Mouse (Mus musculus): ENCODE measurements at regions not wholly inside any gene's neighbourhood (a gene's known extent, or its start where the extent isn't known, plus 50 kb on each side); places are given as distances from the start of the nearest gene placed in this dataset.
A peak's percentile ranks its signal among the peaks of the same experiment; 100 is the strongest.

GRCm38 (mm10) chr1:169051085-169051862 is 480.0 kb downstream of the Nuf2 start:
- DNase-seq: no peak

DNA sequence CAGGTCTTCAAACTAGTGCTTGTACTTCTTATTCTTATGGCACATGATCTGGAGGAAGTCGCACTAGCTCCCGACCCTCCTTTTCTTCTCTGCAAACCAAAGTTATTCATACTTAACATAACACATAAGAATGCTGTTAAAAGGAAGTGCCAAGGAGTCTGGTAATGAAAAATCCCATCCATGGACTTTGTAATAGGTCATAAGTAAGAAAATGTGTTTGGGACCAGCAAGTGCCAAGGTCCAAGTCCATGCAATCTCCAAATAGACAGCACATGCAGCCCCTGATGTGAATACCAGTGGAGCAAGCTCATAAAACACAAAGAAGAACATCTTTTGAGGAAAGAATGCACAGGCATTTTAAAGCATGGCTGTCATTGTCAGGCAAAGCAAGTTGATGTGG is 481.4 kb downstream of the Nuf2 start:
- no peak for DNase-seq

DNA sequence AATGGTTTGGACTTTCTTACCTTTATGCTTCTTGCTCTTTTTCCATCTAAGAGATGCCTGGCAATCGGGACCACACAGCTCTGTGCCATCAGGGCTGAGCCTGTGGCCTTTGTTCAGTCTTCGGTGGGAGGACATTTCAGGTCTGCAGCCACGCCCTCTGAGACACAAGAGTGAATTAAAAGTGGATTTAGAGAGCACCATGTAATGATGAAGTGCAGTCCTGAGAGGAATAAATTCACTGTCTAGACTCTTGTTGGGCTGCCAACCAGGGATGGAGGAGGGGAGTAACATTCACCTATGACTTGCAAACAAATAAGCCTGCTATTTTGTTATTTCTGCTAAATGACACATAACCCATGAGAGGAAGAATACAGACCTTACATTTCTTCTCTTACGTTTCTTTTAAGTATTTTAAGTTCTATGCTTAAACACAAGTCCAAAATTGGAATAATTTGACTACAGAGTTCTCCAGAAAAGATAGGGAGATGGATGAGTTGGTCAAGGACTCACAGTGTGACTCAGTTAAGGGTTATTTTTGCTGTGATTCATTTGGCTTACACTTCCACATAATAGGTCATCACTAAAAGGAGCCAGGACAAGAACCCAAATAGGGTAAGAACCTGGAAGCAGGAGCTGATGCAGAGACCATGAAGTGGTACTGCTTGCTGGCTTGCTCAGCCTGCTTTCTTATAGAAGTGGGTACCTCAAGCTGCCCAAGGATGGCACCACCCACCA is 484.3 kb downstream of the Nuf2 start:
- DNase-seq: peak; percentile 21

- no peak for DNase-seq
These were observed 497.7 kb downstream of the Nuf2 start for GRCm38 (mm10) chr1:169033517-169033916.

DNA sequence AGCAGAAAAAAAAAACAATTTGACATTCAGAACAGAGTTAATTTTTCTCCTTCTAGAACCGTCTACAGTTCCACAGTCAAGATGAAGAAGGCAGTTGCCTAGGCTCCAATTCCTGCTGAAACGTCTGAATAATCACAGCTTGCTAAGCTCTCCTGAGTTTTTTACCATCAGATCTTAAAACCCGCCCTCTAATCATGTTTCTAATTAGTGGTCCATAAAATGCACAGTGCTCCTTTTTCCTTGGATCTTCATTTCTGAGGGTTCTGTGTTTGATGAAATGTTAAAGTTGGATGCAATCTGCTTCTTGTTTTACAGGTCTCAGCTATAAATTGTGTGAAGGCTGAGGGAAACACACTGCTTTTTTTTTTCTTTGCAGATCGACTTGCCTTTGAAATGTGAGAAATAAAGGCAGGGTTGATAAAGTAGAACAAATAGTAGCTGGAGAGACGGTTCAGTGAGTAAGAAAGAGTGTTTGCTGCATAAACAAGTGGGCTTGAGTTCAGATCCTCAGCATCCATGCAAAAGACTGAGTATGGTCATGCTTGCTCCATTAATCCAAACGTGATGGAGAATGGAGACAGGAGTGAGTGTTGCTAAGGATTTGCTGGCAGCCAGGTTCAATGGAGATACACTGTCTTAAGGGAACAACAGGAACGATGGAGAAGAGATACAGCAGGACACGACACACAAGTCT is 499.3 kb downstream of the Nuf2 start:
- no peak for DNase-seq

- DNase-seq: no peak
These were observed 503.6 kb downstream of the Nuf2 start for GRCm38 (mm10) chr1:169027706-169028105.

- no peak for DNase-seq
These were observed 504.0 kb downstream of the Nuf2 start for GRCm38 (mm10) chr1:169027241-169027640.

DNA sequence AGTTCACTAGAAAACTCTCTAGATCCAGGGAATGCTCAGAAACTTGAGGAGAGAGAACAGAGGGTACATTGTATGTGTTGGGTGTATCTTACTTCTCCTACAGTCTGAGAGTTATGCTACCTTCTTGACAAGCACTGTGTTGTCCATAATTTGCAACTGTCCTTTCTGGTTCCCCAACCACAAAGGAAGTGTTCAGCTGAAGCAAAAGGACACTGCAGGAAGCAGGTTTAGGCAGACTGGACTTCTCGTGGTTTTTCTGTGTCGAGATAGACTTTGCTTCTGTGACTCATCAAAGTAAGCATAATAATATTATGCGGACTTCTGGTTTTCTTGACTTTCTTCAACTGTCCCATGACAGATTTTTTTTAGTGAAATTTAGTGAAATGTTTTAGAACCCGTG is 506.7 kb downstream of the Nuf2 start:
- no peak for DNase-seq

- DNase-seq: no peak
These were observed 539.6 kb downstream of the Nuf2 start for GRCm38 (mm10) chr1:168991506-168992244.

GRCm38 (mm10) chr1:168975037-168975698 is 543.1 kb upstream of the Pbx1 start:
- DNase-seq: no peak

DNA sequence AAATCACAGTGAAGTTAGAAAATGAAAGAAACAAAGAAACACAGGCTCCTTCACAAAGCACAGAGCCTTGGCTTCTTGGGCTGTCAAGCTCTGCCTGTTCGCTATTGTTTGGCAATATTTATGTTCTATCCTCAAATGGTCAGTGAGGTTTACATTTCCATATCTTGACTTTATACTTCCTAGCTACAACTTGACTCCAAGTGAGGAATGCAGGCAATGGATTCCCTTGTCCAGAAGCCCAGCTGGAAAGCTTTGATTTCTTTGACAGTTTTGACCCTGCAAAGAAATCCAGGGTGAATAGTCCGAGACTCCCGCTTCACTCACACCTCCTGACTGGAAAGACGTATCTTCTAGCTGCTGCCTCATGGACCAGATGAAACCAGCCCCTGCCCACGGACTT is 537.3 kb upstream of the Pbx1 start:
- no peak for DNase-seq

GRCm38 (mm10) chr1:168967334-168967733 is 535.3 kb upstream of the Pbx1 start:
- no peak for DNase-seq

DNA sequence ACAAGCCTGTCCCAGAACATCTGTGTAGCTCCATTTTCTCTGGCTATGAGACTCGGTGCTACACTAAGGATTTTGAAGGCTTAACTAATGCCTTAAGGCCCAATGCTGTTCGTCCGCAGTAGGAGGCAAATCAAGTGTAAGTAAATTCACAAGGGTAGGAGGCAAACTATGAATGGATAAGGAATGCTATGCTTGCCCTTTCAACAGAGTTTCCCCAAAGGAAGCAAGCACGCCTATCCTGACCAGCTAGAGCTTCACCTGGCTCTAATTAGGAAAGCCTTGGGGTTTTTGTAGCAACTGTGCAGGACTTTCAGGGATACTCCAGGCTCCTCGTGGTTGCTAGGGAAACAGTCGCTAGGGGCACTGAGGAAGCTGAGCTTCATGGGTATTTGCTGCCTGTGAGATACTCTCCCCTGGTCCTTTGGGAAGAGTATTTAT is 532.4 kb upstream of the Pbx1 start:
- DNase-seq: no peak

DNA sequence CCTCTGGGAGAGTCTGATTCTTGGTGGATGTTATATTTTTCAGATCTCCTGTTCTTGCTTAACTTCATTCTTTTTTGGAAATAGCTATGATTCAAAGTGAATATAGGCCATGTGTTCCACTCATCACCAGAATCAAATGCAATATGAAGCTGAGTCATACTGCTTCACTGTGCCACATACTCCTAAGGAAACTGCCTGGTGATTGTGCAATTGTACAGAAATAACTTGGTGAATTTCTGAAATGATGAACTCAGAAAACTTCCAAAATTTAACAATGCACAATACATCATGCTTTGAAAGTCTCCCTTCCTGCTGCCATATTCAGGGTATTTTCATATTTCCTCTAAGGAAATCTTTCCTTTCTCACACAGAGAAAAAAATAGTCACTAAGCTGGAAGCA is 518.9 kb upstream of the Pbx1 start:
- no peak for DNase-seq

DNA sequence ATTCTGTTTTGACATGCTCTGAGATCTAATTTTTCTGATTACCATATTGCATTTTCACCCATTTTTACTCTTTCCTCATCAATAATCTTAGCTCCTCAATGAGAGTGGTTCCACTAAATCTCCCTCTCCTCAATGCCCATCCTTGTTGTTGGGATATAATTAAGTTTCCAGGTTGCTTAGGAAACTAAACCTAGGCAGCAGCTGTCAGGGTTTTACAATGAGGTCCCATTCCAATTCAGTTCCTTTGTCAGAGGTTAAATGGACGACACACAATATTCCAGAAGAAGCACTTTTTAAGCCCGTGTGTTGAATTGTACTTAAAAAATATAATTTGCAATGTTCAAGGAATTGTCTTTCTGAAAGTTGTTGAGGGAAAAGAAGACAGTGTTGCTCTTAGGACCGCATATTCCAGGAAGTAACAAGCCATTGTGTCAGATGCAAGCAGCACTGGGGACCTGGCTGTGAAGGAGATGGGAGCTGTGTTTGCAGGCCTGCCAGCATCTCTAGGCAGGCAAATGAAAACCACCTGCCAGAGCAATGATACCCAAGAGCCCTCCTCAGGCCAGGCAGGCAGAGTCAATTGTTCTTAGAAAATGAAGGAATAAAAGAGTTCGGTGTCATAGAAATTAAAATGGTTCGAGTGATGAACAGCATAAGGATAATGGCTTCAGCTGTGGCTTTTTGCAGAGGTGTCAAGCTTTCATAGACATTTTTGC is 492.2 kb upstream of the Pbx1 start:
- DNase-seq: no peak

DNA sequence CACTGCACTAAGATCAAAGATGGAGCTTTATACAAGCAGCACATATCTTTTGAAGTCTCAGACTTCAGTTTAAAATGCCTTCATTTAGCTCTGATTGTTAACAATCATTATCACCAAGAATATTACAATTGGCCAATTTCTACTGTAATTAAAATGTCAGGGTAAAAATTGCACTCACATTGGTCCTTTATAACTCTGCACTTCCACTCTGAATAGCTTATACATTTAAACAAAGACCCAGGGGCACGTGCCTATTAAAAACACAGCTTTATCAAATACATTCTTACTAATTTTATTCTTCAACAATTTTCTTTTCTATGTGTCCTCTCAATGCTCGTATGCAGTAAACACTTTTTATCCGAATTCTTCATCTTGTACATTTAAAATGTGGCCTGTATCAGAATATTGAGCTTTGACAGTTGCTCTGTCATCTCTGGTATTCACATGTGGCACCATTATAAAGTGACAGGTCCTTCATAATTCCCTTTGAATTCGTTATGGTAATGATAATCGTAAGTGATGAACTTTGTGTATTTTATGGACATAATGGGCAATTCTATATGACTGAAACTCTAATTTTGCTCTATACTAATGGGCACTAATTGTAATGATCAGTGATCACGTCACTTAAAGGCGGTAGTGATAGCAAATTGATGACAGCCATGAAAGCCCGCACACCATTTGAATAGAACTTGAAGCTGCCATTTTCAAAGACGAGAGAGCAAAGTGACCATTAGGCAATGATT is 486.4 kb upstream of the Pbx1 start:
- no peak for DNase-seq

DNA sequence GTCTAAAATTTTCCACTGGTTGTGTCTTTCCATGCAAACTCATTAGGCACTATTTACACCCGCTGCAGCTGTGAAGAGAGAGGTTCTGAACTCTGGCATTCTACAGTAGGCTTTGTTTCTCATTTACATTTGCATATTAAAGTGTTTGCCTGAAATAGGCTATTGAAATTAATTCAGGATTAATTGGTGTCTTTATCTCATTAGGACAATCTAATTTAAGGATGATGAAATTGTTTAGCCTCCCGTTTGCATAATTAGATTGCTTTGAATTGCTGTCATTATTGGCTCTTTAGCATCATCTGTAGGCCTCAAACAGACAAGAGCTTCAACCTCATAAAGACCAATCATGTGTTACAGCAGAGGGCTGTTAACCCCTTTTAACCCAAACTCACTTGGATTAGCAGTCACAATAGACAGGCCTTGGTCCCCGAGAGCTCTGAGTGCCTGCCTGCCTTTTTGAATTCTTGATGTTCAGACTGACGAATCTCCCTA is 476.7 kb upstream of the Pbx1 start:
- DNase-seq: no peak

- DNase-seq: no peak
These were observed 476.1 kb upstream of the Pbx1 start for GRCm38 (mm10) chr1:168908192-168908591.

DNA sequence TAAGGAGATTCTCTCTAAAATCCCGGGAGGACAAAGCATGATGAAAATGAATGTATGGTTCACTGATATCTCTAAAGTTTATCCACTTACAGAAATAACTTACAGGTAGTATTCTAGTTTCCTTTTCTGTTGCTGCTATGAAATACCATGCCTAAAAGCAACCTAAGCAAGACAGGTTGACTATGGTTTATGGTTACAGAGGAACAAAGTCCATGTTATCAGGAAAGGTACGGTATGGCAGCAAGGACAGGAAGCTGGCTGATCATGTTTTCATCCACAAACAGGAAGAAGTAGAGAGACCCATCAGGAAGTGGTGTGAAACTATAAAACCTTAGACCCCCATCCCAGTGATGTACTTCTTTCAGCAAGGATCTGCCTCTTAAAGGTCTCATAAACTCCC is 466.4 kb upstream of the Pbx1 start:
- no peak for DNase-seq

DNA sequence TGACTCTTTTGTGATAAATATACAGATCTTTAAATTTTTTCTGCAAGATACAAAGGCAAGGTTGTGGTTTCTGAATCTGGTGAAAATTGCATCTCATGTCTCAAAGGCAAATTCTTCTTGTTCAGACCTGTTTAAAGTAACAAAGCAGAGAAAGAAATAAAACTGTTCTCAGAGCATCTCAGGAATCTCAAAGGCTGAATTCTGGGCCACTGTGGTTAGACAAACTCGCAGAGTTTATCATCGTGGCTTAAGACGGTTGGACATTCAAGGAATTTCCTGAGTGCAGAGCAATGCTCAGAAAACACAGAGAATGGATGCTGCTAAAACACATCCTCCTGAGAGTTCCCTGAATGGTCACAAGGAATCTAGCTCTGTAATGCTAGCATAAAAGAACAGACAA is 429.5 kb upstream of the Pbx1 start:
- no peak for DNase-seq
